Mouse (Mus musculus): Measurements from ENCODE around the gene Defb29. TPM values are rescaled to one million over a fixed set of nuclear protein-coding genes. Genes with fewer than 3 reads are reported as not detected.

Gene Defb29
- polyA plus RNA-seq, 1 experiment from 2014 or later = not detected

DNA sequence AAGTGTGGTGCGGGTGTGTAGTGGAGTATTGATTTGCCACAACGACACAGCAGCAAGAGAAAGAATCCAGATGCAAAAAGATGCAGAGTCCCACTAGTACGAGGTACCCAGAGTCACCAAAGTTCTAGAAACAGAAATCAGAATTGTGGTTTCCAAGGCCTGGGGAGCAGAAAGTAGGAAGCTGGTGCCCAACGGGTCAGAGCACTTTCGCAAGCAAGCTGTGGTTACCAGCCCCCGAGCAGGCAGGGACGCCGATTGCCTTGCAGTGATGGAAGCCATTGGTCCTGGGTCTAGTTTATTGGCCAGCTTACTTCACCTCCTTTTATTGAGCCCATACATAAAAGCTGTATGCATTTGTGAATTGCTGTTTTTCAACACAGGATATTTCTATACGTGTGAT is 2.1 kb upstream of the Defb29 start:
- Histone ChIP-seq H3K4me3 (ENCODE audit: low read depth, low read length) (no peak overlapping the region), H3K36me3 (ENCODE audit: control insufficient read depth, insufficient read depth, low read length) (no peaks in the 10 kb centered on the region), H3K4me2 (replicated peaks; ENCODE audit: low read depth, low read length) (no peak overlapping the region), H3K27ac (ENCODE audit: low read length) (no peak overlapping the region), H3K4me1 (ENCODE audit: control insufficient read depth, insufficient read depth, low read length) (no peaks in the 10 kb centered on the region), H3K27me3 (ENCODE audit: control insufficient read depth, insufficient read depth, low read length) (no peaks in the 10 kb centered on the region), H3K9me3 (ENCODE audit: control insufficient read depth, low read depth, low read length) (no peaks in the 10 kb centered on the region), H3K9ac (replicated peaks; ENCODE audit: low read depth, low read length) (no peak overlapping the region)
- no peak for ATAC-seq (ENCODE audit: insufficient number of reproducible peaks, insufficient read depth, low FRiP score, low read depth)
- WGBS = 80% methylated on average over 9 of the region's 9 CpGs

DNA sequence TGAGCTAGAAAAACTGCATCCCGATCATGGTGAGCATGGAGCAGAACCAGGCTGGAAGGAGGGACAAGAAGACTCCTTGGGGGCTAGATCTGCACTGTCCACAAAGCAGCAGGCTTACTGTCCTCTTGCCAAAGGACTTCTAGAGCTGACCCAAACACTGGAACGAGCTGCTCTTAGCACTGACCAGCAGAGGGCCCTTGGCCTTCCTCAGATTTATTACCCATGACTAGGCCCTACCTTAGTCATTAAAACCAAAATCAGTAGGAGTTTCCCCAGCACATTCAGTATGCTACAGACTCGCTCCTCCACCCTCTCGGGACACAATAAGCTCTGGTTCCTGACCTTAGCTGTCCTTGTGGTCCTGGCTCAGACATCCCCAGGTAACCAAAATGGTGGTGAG is 21.9 kb downstream of the Defb29 start, which contains the start of gene Defb28:
Gene Defb28, plus strand, starts transcription at position 275 of the 400 bp plus-strand sequence.
- ATAC-seq (ENCODE audit: insufficient number of reproducible peaks, insufficient read depth, low FRiP score, low read depth) = no peak
- WGBS = 76% methylated on average over 4 of the region's 4 CpGs
- Histone ChIP-seq H3K9ac (replicated peaks; ENCODE audit: low read depth, low read length) (no peak within 1 kb of the TSS), H3K36me3 (ENCODE audit: control insufficient read depth, insufficient read depth, low read length) (no peaks in the 10 kb centered on the region), H3K9me3 (ENCODE audit: control insufficient read depth, low read depth, low read length) (no peaks in the 10 kb centered on the region), H3K4me3 (ENCODE audit: low read depth, low read length) (no peak within 1 kb of the TSS), H3K27ac (ENCODE audit: low read length) (no peak within 1 kb of the TSS), H3K27me3 (ENCODE audit: control insufficient read depth, insufficient read depth, low read length) (no peaks in the 10 kb centered on the region), H3K4me1 (ENCODE audit: control insufficient read depth, insufficient read depth, low read length) (no peaks in the 10 kb centered on the region), H3K4me2 (replicated peaks; ENCODE audit: low read depth, low read length) (no peak within 1 kb of the TSS)

GRCm38 (mm10) chr2:152516084-152516483 is 23.8 kb downstream of the Defb29 start:
- WGBS = 45% methylated on average over 4 of the region's 4 CpGs
- ATAC-seq (ENCODE audit: insufficient number of reproducible peaks, insufficient read depth, low FRiP score, low read depth) = 0 out of 2 replicates have a peak, but pooled peaks have one; percentile 37

GRCm38 (mm10) chr2:152511592-152511991 is 28.3 kb downstream of the Defb29 start, which contains the start of gene Defb26:
Defb26 (minus strand) TSS chr2:152511692.
- Histone ChIP-seq H3K27me3 (ENCODE audit: control insufficient read depth, insufficient read depth, low read length) (no peaks in the 10 kb centered on the region), H3K36me3 (ENCODE audit: control insufficient read depth, insufficient read depth, low read length) (no peaks in the 10 kb centered on the region), H3K4me3 (ENCODE audit: low read depth, low read length) (no peak within 1 kb of the TSS), H3K9me3 (ENCODE audit: control insufficient read depth, low read depth, low read length) (no peaks in the 10 kb centered on the region), H3K27ac (ENCODE audit: low read length) (no peak within 1 kb of the TSS), H3K4me1 (ENCODE audit: control insufficient read depth, insufficient read depth, low read length) (no peaks in the 10 kb centered on the region), H3K4me2 (replicated peaks; ENCODE audit: low read depth, low read length) (no peak within 1 kb of the TSS), H3K9ac (replicated peaks; ENCODE audit: low read depth, low read length) (no peak within 1 kb of the TSS)
- WGBS = 92% methylated on average over 1 of the region's 1 CpGs
- ATAC-seq (ENCODE audit: insufficient number of reproducible peaks, insufficient read depth, low FRiP score, low read depth) = no peak

More at GRCm38 (mm10) chr2:152516084-152516483, 23.8 kb downstream of the Defb29 start:
- no peaks in the 10 kb centered on the region for H3K9me3 ChIP-seq (ENCODE audit: control insufficient read depth, low read depth, low read length)
- H3K27ac ChIP-seq (ENCODE audit: low read length) = no peak overlapping the region
- no peak overlapping the region for H3K4me3 ChIP-seq (ENCODE audit: low read depth, low read length)
- no peaks in the 10 kb centered on the region for H3K36me3 ChIP-seq (ENCODE audit: control insufficient read depth, insufficient read depth, low read length)
- H3K4me1 ChIP-seq (ENCODE audit: control insufficient read depth, insufficient read depth, low read length) = no peaks in the 10 kb centered on the region
- H3K9ac ChIP-seq (replicated peaks; ENCODE audit: low read depth, low read length) = no peak overlapping the region
- H3K27me3 ChIP-seq (ENCODE audit: control insufficient read depth, insufficient read depth, low read length) = no peaks in the 10 kb centered on the region
- no peak overlapping the region for H3K4me2 ChIP-seq (replicated peaks; ENCODE audit: low read depth, low read length)

- Histone ChIP-seq H3K36me3 (ENCODE audit: control insufficient read depth, insufficient read depth, low read length) (no peaks in the 10 kb centered on the region), H3K27ac (ENCODE audit: low read length) (no peak overlapping the region), H3K4me1 (ENCODE audit: control insufficient read depth, insufficient read depth, low read length) (no peaks in the 10 kb centered on the region), H3K9me3 (ENCODE audit: control insufficient read depth, low read depth, low read length) (no peaks in the 10 kb centered on the region), H3K27me3 (ENCODE audit: control insufficient read depth, insufficient read depth, low read length) (no peaks in the 10 kb centered on the region), H3K4me3 (ENCODE audit: low read depth, low read length) (no peak overlapping the region), H3K9ac (replicated peaks; ENCODE audit: low read depth, low read length) (no peak overlapping the region), H3K4me2 (replicated peaks; ENCODE audit: low read depth, low read length) (no peak overlapping the region)
- no peak for ATAC-seq (ENCODE audit: insufficient number of reproducible peaks, insufficient read depth, low FRiP score, low read depth)
- WGBS = 71% methylated on average over 2 of the region's 2 CpGs
Measured at GRCm38 (mm10) chr2:152503950-152504349, 35.9 kb downstream of the Defb29 start.

DNA sequence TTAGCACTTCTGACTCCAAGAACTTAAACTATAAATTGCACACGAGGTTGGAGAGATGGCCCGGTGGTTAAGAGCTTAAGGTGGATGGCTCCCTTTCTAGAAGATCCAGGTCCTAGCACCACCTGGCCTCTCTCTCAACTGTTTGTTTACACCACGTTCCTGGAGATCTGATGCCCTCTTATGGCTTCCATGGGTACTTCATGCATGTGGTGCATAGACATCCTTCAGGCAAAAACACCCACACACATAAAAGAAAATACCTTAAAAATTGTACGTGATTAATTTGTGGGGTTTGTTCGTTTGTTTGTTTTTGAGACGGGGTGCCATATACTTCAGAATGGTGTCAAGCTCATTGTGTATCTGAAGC is 39.1 kb downstream of the Defb29 start:
- H3K27me3 ChIP-seq (ENCODE audit: control insufficient read depth, insufficient read depth, low read length) = no peaks in the 10 kb centered on the region
- no peak overlapping the region for H3K4me2 ChIP-seq (replicated peaks; ENCODE audit: low read depth, low read length)
- no peaks in the 10 kb centered on the region for H3K4me1 ChIP-seq (ENCODE audit: control insufficient read depth, insufficient read depth, low read length)
- 77% methylated on average over 6 of the region's 6 CpGs for WGBS
- no peaks in the 10 kb centered on the region for H3K36me3 ChIP-seq (ENCODE audit: control insufficient read depth, insufficient read depth, low read length)
- no peak overlapping the region for H3K9ac ChIP-seq (replicated peaks; ENCODE audit: low read depth, low read length)
- no peak overlapping the region for H3K4me3 ChIP-seq (ENCODE audit: low read depth, low read length)
- ATAC-seq (ENCODE audit: insufficient number of reproducible peaks, insufficient read depth, low FRiP score, low read depth) = no peak
- H3K27ac ChIP-seq (ENCODE audit: low read length) = no peak overlapping the region
- H3K9me3 ChIP-seq (ENCODE audit: control insufficient read depth, low read depth, low read length) = no peaks in the 10 kb centered on the region

- H3K4me2 ChIP-seq (replicated peaks; ENCODE audit: low read depth, low read length) = no peak overlapping the region
- 70% methylated on average over 7 of the region's 7 CpGs for WGBS
- no peaks in the 10 kb centered on the region for H3K4me1 ChIP-seq (ENCODE audit: control insufficient read depth, insufficient read depth, low read length)
- no peak for ATAC-seq (ENCODE audit: insufficient number of reproducible peaks, insufficient read depth, low FRiP score, low read depth)
- H3K27me3 ChIP-seq (ENCODE audit: control insufficient read depth, insufficient read depth, low read length) = no peaks in the 10 kb centered on the region
- H3K9me3 ChIP-seq (ENCODE audit: control insufficient read depth, low read depth, low read length) = no peaks in the 10 kb centered on the region
- H3K27ac ChIP-seq (ENCODE audit: low read length) = no peak overlapping the region
- H3K9ac ChIP-seq (replicated peaks; ENCODE audit: low read depth, low read length) = no peak overlapping the region
- H3K36me3 ChIP-seq (ENCODE audit: control insufficient read depth, insufficient read depth, low read length) = no peaks in the 10 kb centered on the region
- no peak overlapping the region for H3K4me3 ChIP-seq (ENCODE audit: low read depth, low read length)
Measured at GRCm38 (mm10) chr2:152500204-152500862, 39.6 kb downstream of the Defb29 start.

- H3K9me3 ChIP-seq (ENCODE audit: control insufficient read depth, low read depth, low read length) = no peaks in the 10 kb centered on the region
- H3K4me2 ChIP-seq (replicated peaks; ENCODE audit: low read depth, low read length) = no peak overlapping the region
- WGBS = 65% methylated on average over 6 of the region's 6 CpGs
- no peak overlapping the region for H3K27ac ChIP-seq (ENCODE audit: low read length)
- H3K27me3 ChIP-seq (ENCODE audit: control insufficient read depth, insufficient read depth, low read length) = no peaks in the 10 kb centered on the region
- no peak for ATAC-seq (ENCODE audit: insufficient number of reproducible peaks, insufficient read depth, low FRiP score, low read depth)
- H3K9ac ChIP-seq (replicated peaks; ENCODE audit: low read depth, low read length) = no peak overlapping the region
- no peaks in the 10 kb centered on the region for H3K4me1 ChIP-seq (ENCODE audit: control insufficient read depth, insufficient read depth, low read length)
- no peaks in the 10 kb centered on the region for H3K36me3 ChIP-seq (ENCODE audit: control insufficient read depth, insufficient read depth, low read length)
- H3K4me3 ChIP-seq (ENCODE audit: low read depth, low read length) = no peak overlapping the region
Measured at GRCm38 (mm10) chr2:152498020-152498419, 41.9 kb downstream of the Defb29 start.

GRCm38 (mm10) chr2:152493151-152493550 is 46.7 kb downstream of the Defb29 start:
- Histone ChIP-seq H3K9me3 (ENCODE audit: control insufficient read depth, low read depth, low read length) (no peaks in the 10 kb centered on the region), H3K27ac (ENCODE audit: low read length) (no peak overlapping the region), H3K4me3 (ENCODE audit: low read depth, low read length) (no peak overlapping the region), H3K27me3 (ENCODE audit: control insufficient read depth, insufficient read depth, low read length) (no peaks in the 10 kb centered on the region), H3K9ac (replicated peaks; ENCODE audit: low read depth, low read length) (no peak overlapping the region), H3K36me3 (ENCODE audit: control insufficient read depth, insufficient read depth, low read length) (no peaks in the 10 kb centered on the region), H3K4me1 (ENCODE audit: control insufficient read depth, insufficient read depth, low read length) (no peaks in the 10 kb centered on the region), H3K4me2 (replicated peaks; ENCODE audit: low read depth, low read length) (no peak overlapping the region)
- ATAC-seq (ENCODE audit: insufficient number of reproducible peaks, insufficient read depth, low FRiP score, low read depth) = no peak
- WGBS = 69% methylated on average over 6 of the region's 6 CpGs
